In genomic region chr15:93285244-93285643, GRCm38 (mm10) we compare ENCODE assay signal across 17 mouse cellular contexts. TPM values are rescaled to one million over a fixed set of nuclear protein-coding genes. Genes with fewer than 3 reads are reported as not detected.
DNase-seq lines count a peak whose midpoint lies in the region; ATAC-seq lines count a peak whose summit lies in the region.
"Had no signal": no experiment of that assay in that cellular context is flagged by ENCODE, and none has a peak within 500 bp of the region (broad histone marks: within the 10 kb centered on the region; RNA-seq: fewer than 3 reads in every experiment).

No protein-coding gene starts in this region.

- peaks cover 42% of the 10 kb centered on the region for H3K36me3 ChIP-seq in liver, embryonic 12.5 days

- H3K4me1 ChIP-seq in liver, embryonic 12.5 days, result peaks cover 45% of the 10 kb centered on the region
- H3K4me1 ChIP-seq: embryonic facial prominence, embryonic 12.5 days had no signal

- no peak overlapping the region for H3K9ac ChIP-seq in liver, embryonic 12.5 days
- H3K9ac ChIP-seq: embryonic facial prominence, embryonic 12.5 days; limb, embryonic 12.5 days; neural tube, embryonic 15.5 days had no signal

- peak overlapping the region; percentile 65 for H3K27ac ChIP-seq in liver, embryonic 12.5 days
- H3K27ac ChIP-seq: embryonic facial prominence, embryonic 12.5 days; forebrain, embryonic 10.5 days; limb, embryonic 12.5 days; neural tube, embryonic 15.5 days had no signal

- peak; percentile 57; the same call in 1 of the 2 replicates for ATAC-seq in erythroid progenitor cell, adult 5-6 weeks (replicated peaks; ENCODE audit: low FRiP score, poor library complexity, severe bottlenecking)
- peak; percentile 75 for ATAC-seq in liver, embryonic 12.5 days
- ATAC-seq: hindbrain, embryonic 16.5 days; intestine, postnatal 0 days had no signal

- intact Hi-C loops in heart, postnatal 25 days (cut with DNase I), result no loop called here

- no peaks in the 10 kb centered on the region for H3K9me3 ChIP-seq in liver, embryonic 12.5 days (replicated peaks)
- H3K9me3 ChIP-seq: embryonic facial prominence, embryonic 12.5 days; forebrain, embryonic 10.5 days; limb, embryonic 12.5 days; neural tube, embryonic 15.5 days had no signal

- peak; percentile 30 to 44 for DNase-seq in heart, adult 18-20 months
- DNase-seq in heart, postnatal 25 days (ENCODE audit: low spot score), result no peak
- DNase-seq in c-Kit-negative CD71-positive TER-119-positive erythroid progenitor cells, embryonic 14.5 days (ENCODE audit: low read depth, low spot score), result peak; percentile 40
- no peak for DNase-seq in lung, postnatal 36 days
- no peak for DNase-seq in left cerebral cortex, adult 11 months (ENCODE audit: low spot score)
- DNase-seq: cerebellum, adult 11 months; midbrain, embryonic 14.5 days; thymus, postnatal 4 days had no signal

- H3K4me3 ChIP-seq in liver, embryonic 12.5 days, result no peak overlapping the region
- H3K4me3 ChIP-seq: embryonic facial prominence, embryonic 12.5 days; forebrain, embryonic 10.5 days; limb, embryonic 12.5 days; myocyte; neural tube, embryonic 15.5 days had no signal

- H3K27me3 ChIP-seq in liver, embryonic 12.5 days (replicated peaks), result no peaks in the 10 kb centered on the region
- H3K27me3 ChIP-seq: embryonic facial prominence, embryonic 12.5 days; limb, embryonic 12.5 days; neural tube, embryonic 15.5 days had no signal

- H3K4me2 ChIP-seq in liver, embryonic 12.5 days, result peak overlapping the region; percentile 36
- H3K4me2 ChIP-seq: embryonic facial prominence, embryonic 12.5 days; limb, embryonic 12.5 days; neural tube, embryonic 15.5 days had no signal

- 62% methylated on average over 15 of the region's 15 CpGs for WGBS in liver, embryonic 12.5 days (ENCODE audit: insufficient replicate concordance)

RNA-seq across cellular contexts. Expression of gene Gxylt1, which starts 10.3 kb away (rescaled TPM):
- total RNA-seq in heart, adult 18-20 months (2021), result 10 to 100 TPM; 10.5 to 11.4 TPM
- 10 to 100 TPM; 10.6 to 11.0 TPM for total RNA-seq in heart, postnatal 25 days (2021)
- total RNA-seq in erythroid progenitor cell, adult 5-6 weeks (2015; ENCODE audit: low replicate concordance), result 8.6 and 13.4 TPM in 2 replicates
- 15.2 and 23.7 TPM in 2 replicates for total RNA-seq in erythroid progenitor cell, adult 5-6 weeks (2017; ENCODE audit: low replicate concordance)
- polyA plus RNA-seq in liver, embryonic 12.5 days (2016; fragmentation: Nextera tagmentation; extraction: Ambion mirVana), result 7.6 and 7.7 TPM in 2 replicates

RNA-seq across cellular contexts. Expression of gene Yaf2, which starts 51.5 kb away (rescaled TPM):
- total RNA-seq in heart, adult 18-20 months (2021), result 10 to 100 TPM; 20.5 to 21.7 TPM
- total RNA-seq in heart, postnatal 25 days (2021), result 10 to 100 TPM; 19.4 to 20.2 TPM
- total RNA-seq in erythroid progenitor cell, adult 5-6 weeks (2015; ENCODE audit: low replicate concordance), result 29.9 and 61.6 TPM in 2 replicates
- 29.9 and 31.2 TPM in 2 replicates for total RNA-seq in erythroid progenitor cell, adult 5-6 weeks (2017; ENCODE audit: low replicate concordance)
- polyA plus RNA-seq in liver, embryonic 12.5 days (2016; fragmentation: Nextera tagmentation; extraction: Ambion mirVana), result 42.9 and 45.7 TPM in 2 replicates

Comparison
In these comparisons a context has a peak if more than half of its experiments do, and no peak if none do; other contexts are left out.
1. DNase-seq: peak in heart, adult 18-20 months (2 of 2) and c-Kit-negative CD71-positive TER-119-positive erythroid progenitor cells, embryonic 14.5 days (single experiment); none in heart, postnatal 25 days (single experiment), lung, postnatal 36 days (single experiment) and left cerebral cortex, adult 11 months (single experiment).